Mouse (Mus musculus) neural tube, embryonic 15.5 days (tissue): ENCODE measurements at regions not wholly inside any gene's neighbourhood (a gene's known extent, or its start where the extent isn't known, plus 50 kb on each side); places are given as distances from the start of the nearest gene placed in this dataset.
"Not testable (repeated sequence)": the region's sequence is repeated elsewhere in the genome, so short reads cannot be mapped to it uniquely, and the experiment has no call there.

ENCODE experiments used
- ATAC-seq: fragments of 200-750 bp; cut with Nextera tagmentation; 2 replicates; pipeline ENCODE4 v1.8.0; 2017; ENCODE audit warnings: mild to moderate bottlenecking, moderate TSS enrichment, moderate library complexity; ENCODE audit not compliant: low FRiP score
- H3K27ac ChIP-seq: fragments of 300-500 bp; sonication (generic); replicated peaks from 2 replicates; pipeline ENCODE4 v1.5.1; 2015; ENCODE audit warnings: mild to moderate bottlenecking, inconsistent platforms
- H3K27me3 ChIP-seq: fragments of 300-500 bp; sonication (generic); replicated peaks from 2 replicates; pipeline ENCODE4 v1.6.1; 2015; ENCODE audit warnings: inconsistent platforms
- H3K36me3 ChIP-seq: fragments of 300-500 bp; sonication (generic); 2 replicates; pipeline ENCODE4 v1.6.1; 2015; ENCODE audit warnings: inconsistent platforms
- H3K4me1 ChIP-seq: fragments of 300-500 bp; sonication (generic); 2 replicates; pipeline ENCODE4 v1.6.1; 2015; ENCODE audit warnings: inconsistent platforms
- H3K4me2 ChIP-seq: fragments of 300-500 bp; sonication (generic); 2 replicates; pipeline ENCODE4 v1.6.1; 2015; ENCODE audit warnings: inconsistent platforms, mild to moderate bottlenecking, moderate library complexity
- H3K4me3 ChIP-seq: fragments of 300-500 bp; sonication (generic); replicated peaks from 2 replicates; pipeline ENCODE4 v1.5.1; 2015; ENCODE audit warnings: mild to moderate bottlenecking, inconsistent platforms
- H3K9ac ChIP-seq: fragments of 300-500 bp; sonication (generic); replicated peaks from 2 replicates; pipeline ENCODE4 v1.6.1; 2015; ENCODE audit warnings: mild to moderate bottlenecking, inconsistent platforms
- H3K9me3 ChIP-seq: fragments of 300-500 bp; sonication (generic); replicated peaks from 2 replicates; pipeline ENCODE4 v1.6.1; 2016; ENCODE audit warnings: inconsistent platforms
- WGBS: fragments of 180-500 bp; shearing (Covaris S2); methylation state at CpG from one replicate; pipeline ENCODE4 v1.1.7; 2015; ENCODE audit warnings: mixed read lengths; 5-methylcytosine and 5-hydroxymethylcytosine counted together

DNA sequence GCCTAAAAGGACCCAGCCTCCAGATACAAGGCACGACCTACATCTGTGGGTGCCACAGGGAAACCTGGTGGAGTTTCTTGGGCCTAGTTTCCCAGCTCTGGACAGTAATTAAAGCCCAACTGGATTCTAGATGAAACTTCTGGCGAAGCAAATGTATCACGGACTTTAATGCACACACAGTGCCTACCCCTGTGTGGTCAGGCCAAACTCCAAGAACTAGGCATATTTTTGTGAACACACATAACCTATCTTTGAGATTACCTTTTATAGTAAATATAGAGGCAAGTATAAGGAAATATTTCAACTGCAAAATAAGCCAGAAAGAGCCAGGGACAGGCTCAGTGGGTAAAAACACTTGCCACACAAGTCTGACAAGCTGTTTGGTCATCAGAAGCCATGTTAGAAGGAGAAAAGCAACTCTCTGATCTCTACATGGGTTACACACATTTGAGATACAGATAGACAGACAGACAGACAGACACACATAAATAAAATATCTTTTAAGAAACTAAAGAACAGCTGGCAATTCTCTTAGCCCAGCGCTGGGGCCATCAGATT lies 63.7 kb upstream of the Cpm start:
- Histone ChIP-seq H3K9me3 (no peaks in the 10 kb centered on the region), H3K27me3 (0 out of 2 replicates have a peak, but pooled peaks cover 2% of the 10 kb centered on the region), H3K9ac (no peak overlapping the region), H3K4me1 (no peaks in the 10 kb centered on the region), H3K27ac (no peak overlapping the region), H3K36me3 (no peaks in the 10 kb centered on the region), H3K4me3 (no peak overlapping the region), H3K4me2 (no peak overlapping the region)
- 97% methylated on average over 4 of the region's 4 CpGs for WGBS
- no peak for ATAC-seq

DNA sequence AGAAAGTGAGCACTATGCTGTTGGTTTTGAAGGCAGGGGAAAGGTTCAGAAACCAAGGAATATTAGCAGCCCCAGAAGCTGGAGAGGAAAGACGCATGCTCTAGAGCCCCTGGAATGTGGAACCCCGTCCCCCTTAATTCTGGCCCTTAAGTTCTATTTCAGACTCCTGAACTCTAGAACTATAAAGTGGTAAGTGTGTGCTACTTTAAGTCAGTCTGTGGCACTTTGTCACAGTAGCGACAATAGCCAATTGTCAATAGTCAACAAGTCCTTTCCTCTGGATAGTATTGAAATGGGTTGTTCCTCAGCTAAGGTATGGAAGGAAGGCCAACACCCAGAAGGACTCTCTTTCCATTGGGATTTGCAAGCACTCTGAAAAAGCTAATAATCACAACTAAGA lies 64.2 kb upstream of the Cpm start:
- 96% methylated on average over 3 of the region's 3 CpGs for whole genome bisulfite sequencing
- no peaks in the 10 kb centered on the region for H3K9me3 ChIP-seq
- H3K4me1 ChIP-seq, result peaks cover 3% of the 10 kb centered on the region
- no peaks in the 10 kb centered on the region for H3K27me3 ChIP-seq
- no peak overlapping the region for H3K4me2 ChIP-seq
- no peak for ATAC-seq
- no peak overlapping the region for H3K9ac ChIP-seq
- no peaks in the 10 kb centered on the region for H3K36me3 ChIP-seq
- no peak overlapping the region for H3K4me3 ChIP-seq
- H3K27ac ChIP-seq, result no peak overlapping the region

DNA sequence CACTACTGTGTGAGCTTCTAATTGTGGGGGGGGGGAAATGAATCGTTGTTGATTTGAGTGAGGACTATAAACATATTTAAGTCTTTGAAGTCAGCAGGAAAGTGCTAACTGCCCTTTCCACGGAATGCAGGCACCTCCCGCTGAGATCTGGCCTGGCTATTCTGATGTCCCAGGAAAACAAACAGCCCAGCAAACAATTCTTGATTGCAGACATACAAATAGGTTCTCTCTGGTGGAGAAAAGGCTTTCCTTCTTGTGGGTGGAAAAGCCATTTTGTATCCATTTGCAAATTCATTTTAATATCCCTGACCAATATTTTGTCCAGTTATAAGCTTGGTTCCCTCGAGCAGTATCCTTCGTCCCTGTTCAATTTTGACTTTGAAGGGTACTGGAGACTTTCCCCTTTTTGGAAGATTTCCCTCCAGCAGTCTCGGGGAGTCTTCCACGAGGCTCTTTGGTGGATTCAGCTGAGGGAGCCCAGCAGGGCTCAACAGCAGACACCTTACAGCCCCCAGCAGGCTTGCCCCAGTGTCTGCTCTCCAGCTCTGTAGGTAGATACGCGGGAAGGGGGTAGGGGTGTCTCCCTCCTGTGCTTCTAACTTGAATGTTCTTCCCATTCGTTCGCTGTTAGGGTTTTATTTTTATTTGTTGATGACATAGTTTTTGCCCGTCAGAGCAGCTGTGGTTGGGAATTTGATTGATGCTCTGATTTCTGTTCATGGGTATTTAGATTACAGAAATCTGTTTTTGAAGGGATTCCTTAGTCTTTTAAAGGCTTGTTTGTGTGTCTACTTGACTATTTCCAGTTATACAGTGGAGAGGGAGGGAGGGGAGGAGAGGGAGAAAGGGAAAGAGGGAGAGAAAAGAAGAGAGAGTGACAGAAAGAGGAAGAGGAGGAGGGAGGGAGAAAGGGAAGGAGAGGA lies 64.9 kb upstream of the Cpm start:
- Histone ChIP-seq H3K27me3 (no peaks in the 10 kb centered on the region), H3K27ac (no peak overlapping the region), H3K9me3 (no peaks in the 10 kb centered on the region), H3K4me1 (peaks cover 10% of the 10 kb centered on the region), H3K36me3 (no peaks in the 10 kb centered on the region), H3K4me2 (no peak overlapping the region), H3K4me3 (no peak overlapping the region), H3K9ac (no peak overlapping the region)
- WGBS, result 23% methylated on average over 12 of the region's 12 CpGs
- no peak for ATAC-seq

GRCm38 (mm10) chr10:117563429-117564117 lies 65.7 kb upstream of the Cpm start:
- no peak overlapping the region for H3K9ac ChIP-seq
- no peak for ATAC-seq
- 49% methylated on average over 8 of the region's 8 CpGs for WGBS
- H3K9me3 ChIP-seq, result no peaks in the 10 kb centered on the region
- H3K36me3 ChIP-seq, result no peaks in the 10 kb centered on the region
- no peaks in the 10 kb centered on the region for H3K27me3 ChIP-seq
- no peak overlapping the region for H3K4me2 ChIP-seq
- H3K4me3 ChIP-seq, result no peak overlapping the region
- H3K27ac ChIP-seq, result no peak overlapping the region
- H3K4me1 ChIP-seq, result peaks cover 11% of the 10 kb centered on the region

DNA sequence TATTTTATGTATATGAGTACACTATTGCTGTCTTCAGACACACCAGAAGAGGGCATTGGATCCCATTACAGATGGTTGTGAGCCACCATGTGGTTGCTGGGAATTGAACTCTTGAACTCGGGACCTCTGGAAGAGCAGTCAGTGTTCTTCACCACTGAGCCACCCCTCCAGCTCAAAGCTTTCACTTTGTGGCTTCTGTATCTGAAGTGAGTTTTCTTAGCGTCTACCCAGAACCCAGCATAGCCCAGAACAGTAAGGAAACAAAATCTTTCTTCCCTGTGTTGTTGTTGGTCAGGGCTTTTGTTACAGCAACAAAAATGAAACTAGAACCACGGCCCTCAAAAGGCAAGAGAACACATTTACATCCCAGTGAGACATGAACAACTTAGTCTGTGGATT lies 66.5 kb upstream of the Cpm start:
- not testable (repeated sequence) for ATAC-seq, H3K9me3 ChIP-seq, H3K4me2 ChIP-seq, H3K27me3 ChIP-seq, H3K27ac ChIP-seq, H3K36me3 ChIP-seq, H3K4me3 ChIP-seq, H3K9ac ChIP-seq
- WGBS, result 81% methylated on average over 3 of the region's 3 CpGs
- H3K4me1 ChIP-seq, result peaks cover 11% of the 10 kb centered on the region

- Histone ChIP-seq H3K4me1 (peaks cover 11% of the 10 kb centered on the region), H3K27me3 (no peaks in the 10 kb centered on the region), H3K9ac (no peak overlapping the region), H3K9me3 (no peaks in the 10 kb centered on the region), H3K27ac (no peak overlapping the region), H3K4me3 (no peak overlapping the region), H3K36me3 (no peaks in the 10 kb centered on the region), H3K4me2 (no peak overlapping the region)
- WGBS, result 90% methylated on average over 13 of the region's 13 CpGs
- ATAC-seq, result no peak
Observed at GRCm38 (mm10) chr10:117561909-117562849, 67.1 kb upstream of the Cpm start.

DNA sequence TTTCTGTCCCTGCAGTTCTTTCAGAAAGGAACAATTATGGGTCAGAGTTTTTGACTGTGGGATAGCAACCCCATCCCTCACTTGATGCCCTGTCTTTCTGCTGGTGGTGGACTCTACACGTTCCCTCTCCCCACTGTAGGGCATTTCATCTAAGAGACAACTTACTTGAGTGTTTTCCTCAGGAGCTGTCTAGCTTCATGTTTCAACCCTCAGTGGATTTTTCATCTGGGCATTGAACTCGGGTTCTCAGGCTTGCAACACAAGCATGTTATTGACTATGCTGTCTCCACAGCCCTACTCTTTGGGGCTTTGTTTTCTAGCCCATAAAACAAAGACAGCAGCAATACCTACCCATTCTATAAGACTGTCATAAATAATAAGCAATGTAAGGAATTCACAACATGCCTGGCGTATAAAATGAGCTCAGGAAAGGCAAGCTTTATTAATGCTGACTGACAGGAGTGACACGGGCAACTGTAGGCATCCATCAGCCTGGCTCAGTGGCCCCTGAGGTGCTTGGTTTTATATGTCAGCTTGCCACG lies 68.0 kb upstream of the Cpm start:
- no peak overlapping the region for H3K27ac ChIP-seq
- 75% methylated on average over 5 of the region's 5 CpGs for WGBS
- no peaks in the 10 kb centered on the region for H3K36me3 ChIP-seq
- H3K4me2 ChIP-seq, result no peak overlapping the region
- no peaks in the 10 kb centered on the region for H3K9me3 ChIP-seq
- ATAC-seq, result no peak
- H3K27me3 ChIP-seq, result no peaks in the 10 kb centered on the region
- no peak overlapping the region for H3K4me3 ChIP-seq
- no peak overlapping the region for H3K9ac ChIP-seq
- peaks cover 11% of the 10 kb centered on the region for H3K4me1 ChIP-seq

- no peak for ATAC-seq
- 83% methylated on average over 9 of the region's 9 CpGs for WGBS
- H3K9me3 ChIP-seq, result no peaks in the 10 kb centered on the region
- no peak overlapping the region for H3K4me3 ChIP-seq
- no peak overlapping the region for H3K9ac ChIP-seq
- no peaks in the 10 kb centered on the region for H3K27me3 ChIP-seq
- no peak overlapping the region for H3K4me2 ChIP-seq
- H3K36me3 ChIP-seq, result no peaks in the 10 kb centered on the region
- peaks cover 11% of the 10 kb centered on the region for H3K4me1 ChIP-seq
- H3K27ac ChIP-seq, result no peak overlapping the region
Observed at GRCm38 (mm10) chr10:117560396-117561278, 68.7 kb upstream of the Cpm start.

DNA sequence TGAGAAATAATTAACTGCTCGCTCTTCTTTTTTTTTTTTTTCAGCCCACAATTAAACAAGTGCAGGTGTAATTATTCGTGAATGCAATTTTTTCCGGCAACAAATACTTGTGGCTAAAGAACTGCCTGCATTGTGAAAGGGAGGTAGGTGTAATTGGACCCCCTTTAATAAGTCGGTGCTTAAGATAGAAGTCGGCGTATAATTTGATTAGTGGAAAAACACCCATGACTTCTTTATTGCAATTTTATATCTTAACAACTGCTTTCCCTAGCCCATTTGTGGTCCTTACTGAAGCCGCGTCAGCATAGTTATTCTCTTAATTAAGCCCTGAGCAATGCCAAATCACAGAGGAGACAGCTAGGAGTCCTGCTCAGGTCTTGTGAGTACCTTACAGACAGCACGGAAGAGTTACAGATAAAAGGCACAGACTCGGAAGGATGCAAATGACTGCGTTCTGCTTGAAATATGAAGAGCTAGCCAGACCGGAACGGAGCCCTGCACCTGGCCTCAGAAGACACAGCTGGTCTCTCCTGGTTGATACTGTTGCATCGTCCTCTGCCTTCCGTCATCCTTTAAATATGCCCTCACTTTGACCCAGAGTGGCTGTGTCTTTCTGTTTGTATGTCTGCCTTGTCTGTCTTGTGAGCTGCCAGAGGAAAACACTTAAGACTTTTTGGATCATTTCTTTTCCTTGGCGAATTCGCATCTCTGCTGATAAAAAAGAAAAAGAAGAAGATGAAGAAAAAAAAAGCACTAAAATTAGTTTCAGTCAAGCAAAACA lies 69.5 kb upstream of the Cpm start:
- no peaks in the 10 kb centered on the region for H3K27me3 ChIP-seq
- H3K36me3 ChIP-seq, result no peaks in the 10 kb centered on the region
- ATAC-seq, result no peak
- peaks cover 11% of the 10 kb centered on the region for H3K4me1 ChIP-seq
- WGBS, result 35% methylated on average over 17 of the region's 17 CpGs
- H3K4me2 ChIP-seq, result peak overlapping the region; percentile 32
- no peak overlapping the region for H3K9ac ChIP-seq
- H3K9me3 ChIP-seq, result no peaks in the 10 kb centered on the region
- H3K4me3 ChIP-seq, result no peak overlapping the region
- H3K27ac ChIP-seq, result no peak overlapping the region
